Mouse (Mus musculus) heart, embryonic 10.5 days (tissue): ENCODE data around the gene Gm12248. TPM values are rescaled to one million over a fixed set of nuclear protein-coding genes. Genes with fewer than 3 reads are reported as not detected.

Experiments used
- DNase-seq: peaks from one replicate; pipeline ENCODE4 v3.0.0-alpha.2; 2017; ENCODE audit warnings: low spot score
- H3K27ac ChIP-seq: fragments of 300-500 bp; sonication (generic); 2 replicates; pipeline ENCODE4 v1.5.1; 2016; ENCODE audit warnings: mild to moderate bottlenecking
- H3K27me3 ChIP-seq: fragments of 300-500 bp; sonication (generic); 2 replicates; pipeline ENCODE4 v1.6.1; 2016; ENCODE audit warnings: mild to moderate bottlenecking; ENCODE audit not compliant: poor library complexity, insufficient read depth, severe bottlenecking
- H3K36me3 ChIP-seq: fragments of 300-500 bp; sonication (generic); 2 replicates; pipeline ENCODE4 v1.6.1; 2016; ENCODE audit warnings: mild to moderate bottlenecking, moderate library complexity
- H3K4me1 ChIP-seq: fragments of 300-500 bp; sonication (generic); 2 replicates; pipeline ENCODE4 v1.6.1; 2016; ENCODE audit warnings: mild to moderate bottlenecking
- H3K4me3 ChIP-seq: fragments of 300-500 bp; sonication (generic); 2 replicates; pipeline ENCODE4 v1.5.1; 2016; ENCODE audit warnings: mild to moderate bottlenecking, moderate library complexity
- H3K9me3 ChIP-seq: fragments of 300-500 bp; sonication (generic); 2 replicates; pipeline ENCODE4 v1.6.1; 2016; ENCODE audit warnings: mild to moderate bottlenecking, moderate library complexity
- WGBS: fragments of 180-500 bp; shearing (Covaris S2); methylation state at CpG from one replicate; pipeline ENCODE4 v1.1.7; 2016; 5-methylcytosine and 5-hydroxymethylcytosine counted together
- polyA plus RNA-seq: library from polyadenylated mRNA; unstranded; fragments of >200 nt; fragmentation: Nextera tagmentation; extraction: Ambion mirVana; gene quantifications from 2 replicates; pipeline ENCODE4 v1.2.1, GENCODE M21; 2016

The Gm12248 gene
- not detected in 2 replicates for polyA plus RNA-seq

DNA sequence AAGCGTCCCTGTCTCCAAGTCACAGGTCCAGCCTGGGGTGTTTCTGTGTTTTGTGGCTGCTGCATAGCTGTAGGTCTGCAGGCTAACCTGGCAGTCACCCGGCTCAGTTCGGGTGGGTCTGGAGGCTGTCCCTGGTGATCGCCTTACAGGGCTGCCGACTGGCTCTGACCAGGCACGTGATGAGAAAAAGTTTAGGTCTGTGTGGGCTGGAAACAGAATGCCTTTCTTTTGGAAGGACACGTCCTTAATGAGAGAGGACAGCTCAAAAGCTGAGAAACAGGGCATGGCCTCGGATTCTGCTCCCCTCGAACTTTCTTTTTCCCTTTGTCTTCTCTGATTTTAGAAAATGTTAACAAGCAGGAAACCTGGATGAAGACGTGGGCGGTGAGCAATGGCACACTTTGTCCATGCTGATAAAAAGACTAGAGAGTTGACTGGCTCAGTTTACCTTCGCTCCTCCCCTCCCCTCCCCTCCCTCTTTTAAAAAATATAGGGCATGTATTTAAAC lies at the start of gene Gm12248:
Gm12248 (minus strand) TSS at position 114 of the 508 bp plus-strand sequence.
- 16% methylated on average over 12 of the region's 12 CpGs for WGBS
- Histone ChIP-seq H3K9me3 (no peaks in the 10 kb centered on the region), H3K27ac (peak within 1 kb of the TSS; percentile 56), H3K4me1 (peaks cover 20% of the 10 kb centered on the region), H3K4me3 (peak within 1 kb of the TSS; percentile 40), H3K27me3 (peaks cover 11% of the 10 kb centered on the region), H3K36me3 (no peaks in the 10 kb centered on the region)
- DNase-seq: peak; percentile 77

- 81% methylated on average over 3 of the region's 3 CpGs for WGBS
- no peaks in the 10 kb centered on the region for H3K9me3 ChIP-seq
- H3K36me3 ChIP-seq: peaks cover 93% of the 10 kb centered on the region
- H3K27ac ChIP-seq: no peak overlapping the region
- no peak for DNase-seq
- H3K4me1 ChIP-seq: no peaks in the 10 kb centered on the region
- no peak overlapping the region for H3K4me3 ChIP-seq
- no peaks in the 10 kb centered on the region for H3K27me3 ChIP-seq
Measured at GRCm38 (mm10) chr11:58139466-58139865, 46.5 kb upstream of the Gm12248 start.

DNA sequence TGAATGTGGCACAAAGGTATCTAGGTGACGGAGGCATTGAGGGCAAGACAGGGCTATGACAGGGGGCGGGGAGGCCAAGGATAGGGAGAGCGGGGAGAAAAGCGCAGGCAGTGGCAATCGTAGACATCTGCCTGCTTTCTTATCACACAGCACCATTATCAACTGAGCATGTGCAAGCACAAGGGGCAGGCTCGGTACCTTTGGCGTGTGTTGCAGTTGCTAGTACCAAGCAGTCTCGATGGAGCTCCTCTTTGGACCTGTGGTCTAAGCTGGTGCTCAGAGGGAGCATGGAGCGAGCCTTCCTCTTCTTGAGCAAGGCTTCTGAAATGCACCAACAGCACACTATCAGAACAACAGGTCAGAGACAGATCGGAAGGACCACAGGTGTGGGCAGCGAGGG lies 45.9 kb upstream of the Gm12248 start:
- Histone ChIP-seq H3K36me3 (peaks cover 93% of the 10 kb centered on the region), H3K27me3 (no peaks in the 10 kb centered on the region), H3K4me1 (no peaks in the 10 kb centered on the region), H3K27ac (no peak overlapping the region), H3K4me3 (no peak overlapping the region), H3K9me3 (no peaks in the 10 kb centered on the region)
- 88% methylated on average over 11 of the region's 11 CpGs for WGBS
- DNase-seq: no peak

- H3K4me1 ChIP-seq: no peaks in the 10 kb centered on the region
- H3K27me3 ChIP-seq: no peaks in the 10 kb centered on the region
- H3K36me3 ChIP-seq: peaks cover 94% of the 10 kb centered on the region
- no peak overlapping the region for H3K4me3 ChIP-seq
- H3K27ac ChIP-seq: no peak overlapping the region
- DNase-seq: no peak
- 89% methylated on average over 6 of the region's 6 CpGs for WGBS
- no peaks in the 10 kb centered on the region for H3K9me3 ChIP-seq
Measured at GRCm38 (mm10) chr11:58136677-58137076, 43.7 kb upstream of the Gm12248 start.

- Histone ChIP-seq H3K4me3 (no peak overlapping the region), H3K27me3 (no peaks in the 10 kb centered on the region), H3K36me3 (peaks cover 93% of the 10 kb centered on the region), H3K27ac (no peak overlapping the region), H3K9me3 (no peaks in the 10 kb centered on the region), H3K4me1 (no peaks in the 10 kb centered on the region)
- DNase-seq: no peak
Measured at GRCm38 (mm10) chr11:58135296-58135695, 42.4 kb upstream of the Gm12248 start.

GRCm38 (mm10) chr11:58134869-58135268 lies 41.9 kb upstream of the Gm12248 start:
- Histone ChIP-seq H3K27me3 (no peaks in the 10 kb centered on the region), H3K36me3 (peaks cover 93% of the 10 kb centered on the region), H3K4me1 (no peaks in the 10 kb centered on the region), H3K9me3 (no peaks in the 10 kb centered on the region), H3K27ac (no peak overlapping the region), H3K4me3 (no peak overlapping the region)
- no peak for DNase-seq

DNA sequence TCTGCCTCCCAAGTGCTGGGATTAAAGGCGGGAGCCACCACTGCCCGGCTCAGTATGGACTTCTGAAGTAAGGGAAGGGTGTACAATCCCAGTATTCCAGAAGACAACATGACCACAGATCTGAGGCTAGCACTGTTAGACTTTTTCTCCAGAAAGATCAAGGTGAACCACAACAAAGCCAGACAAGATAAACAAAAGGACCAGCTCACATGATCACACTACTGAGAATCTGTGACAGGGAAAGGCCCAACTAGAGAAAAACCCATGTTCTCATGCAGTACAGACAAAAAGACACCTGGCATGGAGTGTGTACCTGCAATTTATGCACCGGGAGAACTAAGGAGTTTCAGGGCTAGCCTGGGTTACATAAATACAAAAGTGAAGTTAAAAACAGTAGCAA lies 39.1 kb upstream of the Gm12248 start:
- peaks cover 96% of the 10 kb centered on the region for H3K36me3 ChIP-seq
- no peaks in the 10 kb centered on the region for H3K27me3 ChIP-seq
- no peak for DNase-seq
- no peak overlapping the region for H3K4me3 ChIP-seq
- 95% methylated on average over 3 of the region's 3 CpGs for WGBS
- H3K4me1 ChIP-seq: no peaks in the 10 kb centered on the region
- H3K9me3 ChIP-seq: no peaks in the 10 kb centered on the region
- no peak overlapping the region for H3K27ac ChIP-seq

DNA sequence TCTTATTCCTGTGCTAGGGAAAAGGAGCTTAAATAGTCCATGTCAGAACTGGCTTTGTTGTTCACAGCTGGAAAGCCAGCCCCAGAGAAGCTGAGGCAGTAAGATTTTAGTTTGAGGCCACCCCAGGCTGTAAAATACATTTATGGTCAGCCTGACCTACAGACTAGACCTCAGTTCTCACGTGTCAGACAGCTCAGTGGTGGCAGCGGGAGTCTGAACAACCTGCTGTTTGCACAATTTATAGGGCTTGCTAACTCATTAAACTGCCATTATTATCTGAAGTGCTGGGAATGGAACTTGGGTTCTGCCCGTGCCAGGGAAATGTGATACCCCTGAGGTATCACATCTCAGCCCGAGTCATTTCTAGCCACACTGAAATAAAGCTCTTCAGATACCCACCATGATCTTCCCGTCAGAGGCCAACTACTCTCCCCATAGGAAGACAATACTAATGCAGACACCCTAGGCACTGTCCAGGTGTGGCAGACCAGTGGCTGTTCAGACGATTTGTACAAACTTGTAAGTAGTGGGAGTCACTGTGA lies 36.4 kb upstream of the Gm12248 start:
- 86% methylated on average over 6 of the region's 6 CpGs for WGBS
- Histone ChIP-seq H3K9me3 (no peaks in the 10 kb centered on the region), H3K4me1 (peaks cover 6% of the 10 kb centered on the region; the same call in 1 of the 2 replicates), H3K27me3 (no peaks in the 10 kb centered on the region), H3K36me3 (peaks cover 94% of the 10 kb centered on the region), H3K4me3 (no peak overlapping the region), H3K27ac (no peak overlapping the region)
- no peak for DNase-seq

- Histone ChIP-seq H3K27ac (no peak overlapping the region), H3K9me3 (no peaks in the 10 kb centered on the region), H3K27me3 (no peaks in the 10 kb centered on the region), H3K4me3 (no peak overlapping the region), H3K4me1 (peaks cover 6% of the 10 kb centered on the region; the same call in 1 of the 2 replicates), H3K36me3 (peaks cover 97% of the 10 kb centered on the region)
- 72% methylated on average over 2 of the region's 2 CpGs for WGBS
- DNase-seq: no peak
Measured at GRCm38 (mm10) chr11:58127544-58127943, 34.6 kb upstream of the Gm12248 start.

DNA sequence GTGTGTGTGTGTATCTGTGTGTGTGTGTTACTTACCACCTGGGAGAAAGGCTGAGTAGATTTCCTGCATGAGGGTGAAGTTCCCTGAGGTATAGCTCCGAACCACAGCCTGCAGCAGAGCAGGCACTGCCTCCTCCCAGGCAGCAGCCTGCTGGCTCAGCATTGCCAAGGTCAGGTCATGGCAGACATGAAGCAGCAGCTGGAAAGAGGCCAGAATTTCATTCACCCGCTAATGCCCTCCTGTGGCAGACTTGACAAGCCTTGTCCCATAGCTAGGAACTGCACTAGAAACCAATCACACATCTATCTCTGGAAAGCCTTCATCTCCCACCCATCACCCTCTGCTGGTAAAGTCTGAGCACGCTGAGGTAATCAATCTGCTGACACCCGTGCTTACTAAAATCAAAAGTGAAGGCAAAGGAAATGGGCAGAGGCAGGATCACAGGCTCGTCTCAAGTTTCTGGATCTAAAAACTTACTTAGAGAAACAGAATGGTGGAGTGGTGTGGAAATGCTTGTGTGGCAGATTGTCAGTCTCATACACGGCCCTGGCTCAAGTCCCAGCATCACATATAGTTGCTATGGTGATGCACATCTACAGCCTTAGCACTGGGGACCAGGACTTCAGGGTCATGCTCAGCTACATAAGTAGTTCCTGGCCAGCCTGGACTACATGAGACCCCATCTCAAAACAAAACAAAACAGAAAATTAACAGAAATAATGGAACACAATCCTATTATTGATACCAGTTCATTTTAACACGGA lies 33.6 kb upstream of the Gm12248 start:
- peaks cover 95% of the 10 kb centered on the region for H3K36me3 ChIP-seq
- peak overlapping the region; percentile 32 for H3K27ac ChIP-seq
- no peak overlapping the region for H3K4me3 ChIP-seq
- 75% methylated on average over 7 of the region's 7 CpGs for WGBS
- no peaks in the 10 kb centered on the region for H3K9me3 ChIP-seq
- DNase-seq: no peak
- H3K4me1 ChIP-seq: peaks cover 6% of the 10 kb centered on the region; the same call in 1 of the 2 replicates
- H3K27me3 ChIP-seq: no peaks in the 10 kb centered on the region

DNA sequence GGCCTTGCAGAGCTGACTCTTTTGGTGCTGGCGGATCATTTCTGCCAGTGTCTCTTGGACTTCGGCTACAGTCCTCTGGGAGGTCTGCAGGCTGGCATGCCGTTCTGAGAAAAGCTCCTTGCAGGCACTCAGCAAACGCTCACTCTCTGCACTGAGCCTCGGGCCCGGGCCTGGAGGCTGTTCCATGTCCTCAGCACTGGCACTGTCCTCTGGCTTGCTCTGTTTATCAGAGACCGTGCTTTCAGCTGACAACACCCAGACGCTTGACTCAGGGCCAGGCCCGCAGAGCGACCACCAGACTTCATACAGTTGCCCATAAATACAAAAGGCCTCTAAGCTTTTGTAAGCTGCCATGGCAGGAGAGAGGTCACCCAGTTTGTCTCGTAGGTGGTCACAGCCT lies 32.1 kb upstream of the Gm12248 start:
- WGBS: 61% methylated on average over 11 of the region's 11 CpGs
- no peak for DNase-seq
- H3K27ac ChIP-seq: peak overlapping the region; percentile 42; the same call in 1 of the 2 replicates

GRCm38 (mm10) chr11:58123711-58124110 lies 30.8 kb upstream of the Gm12248 start:
- Histone ChIP-seq H3K27ac (no peak overlapping the region), H3K4me1 (peaks cover 6% of the 10 kb centered on the region; the same call in 1 of the 2 replicates), H3K4me3 (no peak overlapping the region), H3K36me3 (peaks cover 94% of the 10 kb centered on the region), H3K9me3 (no peaks in the 10 kb centered on the region), H3K27me3 (no peaks in the 10 kb centered on the region)
- DNase-seq: no peak
- 87% methylated on average over 2 of the region's 2 CpGs for WGBS

More for the DNA sequence above, 32.1 kb upstream of the Gm12248 start:
- Histone ChIP-seq H3K4me1 (peaks cover 6% of the 10 kb centered on the region; the same call in 1 of the 2 replicates), H3K36me3 (peaks cover 96% of the 10 kb centered on the region), H3K4me3 (no peak overlapping the region), H3K9me3 (no peaks in the 10 kb centered on the region), H3K27me3 (no peaks in the 10 kb centered on the region)

DNA sequence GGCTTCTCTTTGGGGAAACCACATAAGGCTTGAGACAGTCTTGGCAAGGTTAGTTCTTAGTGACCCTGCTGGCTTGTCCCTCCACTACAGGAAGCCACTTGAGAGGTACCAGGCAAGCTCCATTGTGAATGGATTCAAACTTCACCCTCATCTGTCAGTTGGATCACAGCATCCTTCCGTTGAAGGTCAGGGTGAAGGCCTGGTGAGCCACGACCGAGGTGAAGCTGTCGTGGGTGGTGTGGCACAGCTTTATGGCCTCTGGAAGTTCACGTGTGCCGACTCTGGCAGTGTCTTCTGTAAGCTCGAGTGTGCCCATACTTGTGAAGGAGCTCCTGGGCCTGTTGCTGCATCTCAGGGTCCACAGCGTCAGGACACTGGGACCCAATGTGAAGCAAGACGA lies 28.4 kb upstream of the Gm12248 start:
- H3K27ac ChIP-seq: no peak overlapping the region
- no peaks in the 10 kb centered on the region for H3K9me3 ChIP-seq
- WGBS: 91% methylated on average over 9 of the region's 9 CpGs
- no peak for DNase-seq
- peaks cover 11% of the 10 kb centered on the region for H3K4me1 ChIP-seq
- H3K27me3 ChIP-seq: no peaks in the 10 kb centered on the region
- H3K4me3 ChIP-seq: no peak overlapping the region
- peaks cover 93% of the 10 kb centered on the region for H3K36me3 ChIP-seq
